Mouse (Mus musculus) heart, adult 2 months (tissue): ENCODE measurements around the gene Trappc5.

ENCODE experiments used
- CTCF ChIP-seq: fragments of 200-600 bp; IDR thresholded peaks from 2 replicates; pipeline ENCODE4 v1.8.1; 2022; ENCODE audit warnings: antibody characterized with exemption, mild to moderate bottlenecking, moderate library complexity
- POLR2A ChIP-seq: fragments of 200-500 bp; IDR thresholded peaks from 2 replicates; pipeline ENCODE4 v1.6.1; 2011; ENCODE audit warnings: mild to moderate bottlenecking, low read depth, low read length, control low read depth; ENCODE audit not compliant: insufficient read depth

DNA sequence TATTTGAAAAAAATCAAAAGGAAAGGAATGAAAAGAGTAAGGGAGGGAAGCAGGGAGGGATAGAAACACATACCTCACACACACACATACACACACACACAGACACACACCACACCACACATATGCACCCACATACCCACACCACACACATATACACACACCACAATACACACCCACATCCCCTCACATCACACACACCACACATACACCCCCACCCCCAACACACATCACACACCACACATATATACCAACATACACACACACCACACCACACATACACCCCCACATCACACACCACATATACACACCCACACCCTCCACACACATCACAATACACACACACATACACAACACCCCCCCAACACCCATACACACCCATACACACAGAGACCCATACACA is 8.4 kb downstream of the Trappc5 start:
- TF ChIP-seq CTCF (no peak), POLR2A (no peak)
